Mouse (Mus musculus): ENCODE data around the gene Zfp593. TPM values are rescaled to one million over a fixed set of nuclear protein-coding genes. Genes with fewer than 3 reads are reported as not detected.

Gene Zfp593
- polyA plus RNA-seq (2015; fragmentation: Nextera tagmentation; extraction: Ambion mirVana) = 12.9 and 13.0 TPM in 2 replicates

GRCm38 (mm10) chr4:134245148-134245843 lies at the start of gene Zfp593:
Gene Zfp593, minus strand, starts transcription at chr4:134245592.
- Histone ChIP-seq H3K9me3 (replicated peaks; ENCODE audit: control insufficient read depth, low read length) (no peaks in the 10 kb centered on the region), H3K27me3 (ENCODE audit: control insufficient read depth, insufficient read depth, low read length) (peaks cover 36% of the 10 kb centered on the region), H3K9ac (ENCODE audit: low read length) (peak within 1 kb of the TSS; percentile 86), H3K4me2 (ENCODE audit: low read depth, low read length) (peak within 1 kb of the TSS; percentile 95), H3K4me3 (replicated peaks; ENCODE audit: low read length) (peak within 1 kb of the TSS; percentile 87), H3K27ac (ENCODE audit: low read length) (no peak within 1 kb of the TSS), H3K36me3 (ENCODE audit: control insufficient read depth, insufficient read depth, low read length) (no peaks in the 10 kb centered on the region), H3K4me1 (ENCODE audit: control insufficient read depth, insufficient read depth, low read length) (peaks cover 17% of the 10 kb centered on the region)
- WGBS = under 1% methylated on average over 60 of the region's 60 CpGs
- peak; percentile 82 for ATAC-seq (ENCODE audit: insufficient read depth, low FRiP score)

GRCm38 (mm10) chr4:134293692-134294163 lies 48.3 kb upstream of the Zfp593 start:
- no peaks in the 10 kb centered on the region for H3K36me3 ChIP-seq (ENCODE audit: control insufficient read depth, insufficient read depth, low read length)
- ATAC-seq (ENCODE audit: insufficient read depth, low FRiP score) = no peak
- peaks cover 2% of the 10 kb centered on the region; the same call in 1 of the 2 replicates for H3K4me1 ChIP-seq (ENCODE audit: control insufficient read depth, insufficient read depth, low read length)
- 0 out of 2 replicates have a peak, but pooled peaks cover 2% of the 10 kb centered on the region for H3K9me3 ChIP-seq (replicated peaks; ENCODE audit: control insufficient read depth, low read length)
- WGBS = 49% methylated on average over 9 of the region's 9 CpGs
- no peak overlapping the region for H3K27ac ChIP-seq (ENCODE audit: low read length)
- H3K27me3 ChIP-seq (ENCODE audit: control insufficient read depth, insufficient read depth, low read length) = peaks cover 4% of the 10 kb centered on the region; the same call in 1 of the 2 replicates
- no peak overlapping the region for H3K9ac ChIP-seq (ENCODE audit: low read length)
- no peak overlapping the region for H3K4me2 ChIP-seq (ENCODE audit: low read depth, low read length)
- H3K4me3 ChIP-seq (replicated peaks; ENCODE audit: low read length) = no peak overlapping the region

GRCm38 (mm10) chr4:134293061-134293691 lies 47.8 kb upstream of the Zfp593 start:
- 0 out of 2 replicates have a peak, but pooled peaks cover 2% of the 10 kb centered on the region for H3K9me3 ChIP-seq (replicated peaks; ENCODE audit: control insufficient read depth, low read length)
- no peak for ATAC-seq (ENCODE audit: insufficient read depth, low FRiP score)
- peaks cover 4% of the 10 kb centered on the region; the same call in 1 of the 2 replicates for H3K27me3 ChIP-seq (ENCODE audit: control insufficient read depth, insufficient read depth, low read length)
- WGBS = 65% methylated on average over 18 of the region's 18 CpGs
- H3K36me3 ChIP-seq (ENCODE audit: control insufficient read depth, insufficient read depth, low read length) = no peaks in the 10 kb centered on the region
- no peak overlapping the region for H3K4me3 ChIP-seq (replicated peaks; ENCODE audit: low read length)
- H3K27ac ChIP-seq (ENCODE audit: low read length) = no peak overlapping the region
- H3K9ac ChIP-seq (ENCODE audit: low read length) = no peak overlapping the region
- peaks cover 7% of the 10 kb centered on the region for H3K4me1 ChIP-seq (ENCODE audit: control insufficient read depth, insufficient read depth, low read length)
- no peak overlapping the region for H3K4me2 ChIP-seq (ENCODE audit: low read depth, low read length)

- no peak overlapping the region for H3K9ac ChIP-seq (ENCODE audit: low read length)
- no peak overlapping the region for H3K27ac ChIP-seq (ENCODE audit: low read length)
- no peak for ATAC-seq (ENCODE audit: insufficient read depth, low FRiP score)
- no peaks in the 10 kb centered on the region for H3K36me3 ChIP-seq (ENCODE audit: control insufficient read depth, insufficient read depth, low read length)
- peaks cover 10% of the 10 kb centered on the region for H3K4me1 ChIP-seq (ENCODE audit: control insufficient read depth, insufficient read depth, low read length)
- H3K27me3 ChIP-seq (ENCODE audit: control insufficient read depth, insufficient read depth, low read length) = peaks cover 4% of the 10 kb centered on the region; the same call in 1 of the 2 replicates
- no peak overlapping the region for H3K4me2 ChIP-seq (ENCODE audit: low read depth, low read length)
- 0 out of 2 replicates have a peak, but pooled peaks cover 2% of the 10 kb centered on the region for H3K9me3 ChIP-seq (replicated peaks; ENCODE audit: control insufficient read depth, low read length)
- H3K4me3 ChIP-seq (replicated peaks; ENCODE audit: low read length) = no peak overlapping the region
- WGBS = 19% methylated on average over 7 of the region's 7 CpGs
These were observed 46.7 kb upstream of the Zfp593 start for GRCm38 (mm10) chr4:134292067-134292466.

GRCm38 (mm10) chr4:134288397-134289256 lies 43.2 kb upstream of the Zfp593 start:
- Histone ChIP-seq H3K4me3 (replicated peaks; ENCODE audit: low read length) (peak overlapping the region; percentile 99), H3K4me1 (ENCODE audit: control insufficient read depth, insufficient read depth, low read length) (peaks cover 19% of the 10 kb centered on the region), H3K36me3 (ENCODE audit: control insufficient read depth, insufficient read depth, low read length) (no peaks in the 10 kb centered on the region), H3K9me3 (replicated peaks; ENCODE audit: control insufficient read depth, low read length) (no peaks in the 10 kb centered on the region), H3K27ac (ENCODE audit: low read length) (peak overlapping the region; percentile 100), H3K9ac (ENCODE audit: low read length) (peak overlapping the region; percentile 98), H3K27me3 (ENCODE audit: control insufficient read depth, insufficient read depth, low read length) (peaks cover 4% of the 10 kb centered on the region; the same call in 1 of the 2 replicates), H3K4me2 (ENCODE audit: low read depth, low read length) (peak overlapping the region; percentile 84)
- 18% methylated on average over 11 of the region's 11 CpGs for WGBS
- no peak for ATAC-seq (ENCODE audit: insufficient read depth, low FRiP score)

GRCm38 (mm10) chr4:134287575-134288025 lies 42.2 kb upstream of the Zfp593 start, which contains the start of gene Pdik1l:
Gene Pdik1l, minus strand, starts transcription at chr4:134287895.
- no peaks in the 10 kb centered on the region for H3K27me3 ChIP-seq (ENCODE audit: control insufficient read depth, insufficient read depth, low read length)
- 0% methylated on average over 43 of the region's 43 CpGs for WGBS
- H3K9me3 ChIP-seq (replicated peaks; ENCODE audit: control insufficient read depth, low read length) = no peaks in the 10 kb centered on the region

GRCm38 (mm10) chr4:134287168-134287564 lies 41.8 kb upstream of the Zfp593 start:
- H3K27ac ChIP-seq (ENCODE audit: low read length) = peak overlapping the region; percentile 100
- H3K9me3 ChIP-seq (replicated peaks; ENCODE audit: control insufficient read depth, low read length) = no peaks in the 10 kb centered on the region
- peak; percentile 91 for ATAC-seq (ENCODE audit: insufficient read depth, low FRiP score)
- peaks cover 19% of the 10 kb centered on the region for H3K4me1 ChIP-seq (ENCODE audit: control insufficient read depth, insufficient read depth, low read length)
- under 1% methylated on average over 58 of the region's 59 CpGs for WGBS
- no peaks in the 10 kb centered on the region for H3K36me3 ChIP-seq (ENCODE audit: control insufficient read depth, insufficient read depth, low read length)
- H3K27me3 ChIP-seq (ENCODE audit: control insufficient read depth, insufficient read depth, low read length) = no peaks in the 10 kb centered on the region
- peak overlapping the region; percentile 99 for H3K4me3 ChIP-seq (replicated peaks; ENCODE audit: low read length)
- H3K9ac ChIP-seq (ENCODE audit: low read length) = peak overlapping the region; percentile 99
- H3K4me2 ChIP-seq (ENCODE audit: low read depth, low read length) = peak overlapping the region; percentile 94

More at GRCm38 (mm10) chr4:134287575-134288025, 42.2 kb upstream of the Zfp593 start, which contains the start of gene Pdik1l:
- Histone ChIP-seq H3K9ac (ENCODE audit: low read length) (peak within 1 kb of the TSS; percentile 99), H3K4me1 (ENCODE audit: control insufficient read depth, insufficient read depth, low read length) (peaks cover 19% of the 10 kb centered on the region), H3K27ac (ENCODE audit: low read length) (peak within 1 kb of the TSS; percentile 100), H3K4me2 (ENCODE audit: low read depth, low read length) (peak within 1 kb of the TSS; percentile 94), H3K36me3 (ENCODE audit: control insufficient read depth, insufficient read depth, low read length) (no peaks in the 10 kb centered on the region), H3K4me3 (replicated peaks; ENCODE audit: low read length) (peak within 1 kb of the TSS; percentile 99)
- peak; percentile 80 for ATAC-seq (ENCODE audit: insufficient read depth, low FRiP score)

Data from stomach, embryonic 16.5 days (tissue).